Mouse (Mus musculus): ENCODE measurements around the gene Ypel2.

GRCm38 (mm10) chr11:86951672-86952071, 41.8 kb downstream of the Ypel2 start:
- TF ChIP-seq POLR2A (IDR thresholded peaks at IDR 0.05; ENCODE audit: insufficient read length, low read depth), result no peak
- TF ChIP-seq USF1 (IDR thresholded peaks at IDR 0.05; ENCODE audit: low read depth), result no peak
- no peak for TF ChIP-seq MYOG (IDR thresholded peaks at IDR 0.05; ENCODE audit: control insufficient read depth in 1 of 3, insufficient read depth in 1 of 3, insufficient read length in 2 of 3, low read depth in 2 of 3)
- TF ChIP-seq MYOD1 (IDR thresholded peaks at IDR 0.05; ENCODE audit: control insufficient read depth in 1 of 3, insufficient read length in 2 of 3, low read depth in 2 of 3), result no peak
- no peak for TF ChIP-seq MAX (IDR thresholded peaks at IDR 0.05; ENCODE audit: low read depth)
- TF ChIP-seq POLR2AphosphoS2 (IDR thresholded peaks at IDR 0.05; ENCODE audit: insufficient read length, low read depth), result no peak
- no peak for TF ChIP-seq SRF (IDR thresholded peaks at IDR 0.05; ENCODE audit: control insufficient read depth, insufficient read length, low read depth)
- TF ChIP-seq E2F4 (IDR thresholded peaks at IDR 0.05; ENCODE audit: insufficient read depth), result no peak
- no peak for TF ChIP-seq TCF12 (IDR thresholded peaks at IDR 0.05; ENCODE audit: insufficient read depth, poor library complexity, severe bottlenecking)
- TF ChIP-seq CEBPB (IDR thresholded peaks at IDR 0.05; ENCODE audit: insufficient read depth, poor library complexity, severe bottlenecking), result no peak
- TF ChIP-seq TCF3 (IDR thresholded peaks at IDR 0.05; ENCODE audit: insufficient read length, low read depth), result no peak
- no peak for TF ChIP-seq REST (IDR thresholded peaks at IDR 0.05; ENCODE audit: insufficient read depth, insufficient read length)
